Mouse (Mus musculus) adrenal gland, postnatal 36 days (tissue): ENCODE data around the gene Olfr1432. TPM values are rescaled to one million over a fixed set of nuclear protein-coding genes. Genes with fewer than 3 reads are reported as not detected.
"Not testable (repeated sequence)": the region's sequence is repeated elsewhere in the genome, so short reads cannot be mapped to it uniquely, and the experiment has no call there.

Source experiments
- DNase-seq, 2 experiments: peaks; one replicate each; pipeline ENCODE4 v3.0.0; 2021; ENCODE audit warnings: mixed read lengths in 1 of 2
- long read RNA-seq, 2 experiments: library from polyadenylated mRNA; stranded (forward); transcript quantifications; one replicate each; pipeline ENCODE4 v2.0.0; 2021; ENCODE audit warnings: borderline sequencing depth in 2 of 2
- total RNA-seq, 2 experiments: library from RNA; stranded (reverse); gene quantifications; 2 replicates each; pipeline ENCODE4 v1.2.3; 2021

Olfr1432 gene
- not detected for total RNA-seq
- long read RNA-seq, experiment 1, result 0 reads
- long read RNA-seq, experiment 2, result 0 reads

GRCm38 (mm10) chr19:12232496-12232895 is at the start of gene Olfr1432:
Gene Olfr1432, minus strand, starts transcription at chr19:12232596.
- DNase-seq, result not testable (repeated sequence)

- DNase-seq, result no peak
These were observed 47.2 kb upstream of the Olfr1432 start, which contains the start of gene Olfr1434 for GRCm38 (mm10) chr19:12279554-12279953. Gene Olfr1434, plus strand, starts transcription at chr19:12279854.

- no peak for DNase-seq
These were observed 28.3 kb upstream of the Olfr1432 start, which contains the start of gene Olfr235 for GRCm38 (mm10) chr19:12260732-12261131. Gene Olfr235, plus strand, starts transcription at chr19:12261032.

- DNase-seq, result no peak
These were observed 9.2 kb upstream of the Olfr1432 start, which contains the start of gene Olfr262 for GRCm38 (mm10) chr19:12241559-12241958. Gene Olfr262, minus strand, starts transcription at chr19:12241659.

GRCm38 (mm10) chr19:12200334-12200733 is 32.1 kb downstream of the Olfr1432 start, which contains the start of gene Olfr1431:
Gene Olfr1431, plus strand, starts transcription at chr19:12200634.
- DNase-seq, result no peak

GRCm38 (mm10) chr19:12199076-12199475 is 33.3 kb downstream of the Olfr1432 start:
- DNase-seq, result not testable (repeated sequence)

Other genes starting within 250 kb of the Olfr1432 start
- gene Olfr1423, start 191.3 kb downstream of the Olfr1432 start, total RNA-seq, result not detected
- gene Olfr1424, start 169.9 kb downstream of the Olfr1432 start, total RNA-seq, result not detected
- not detected for gene Olfr1425, start 154.9 kb downstream of the Olfr1432 start, total RNA-seq
- not detected for gene Olfr1426, start 140.6 kb downstream of the Olfr1432 start, total RNA-seq
- not detected for gene Olfr1427, start 129.3 kb downstream of the Olfr1432 start, total RNA-seq
- not detected for gene Olfr1428, start 116.7 kb downstream of the Olfr1432 start, total RNA-seq
- not detected for gene Olfr76, start 109.4 kb downstream of the Olfr1432 start, total RNA-seq
- not detected for gene Olfr1555-ps1, start 62.5 kb downstream of the Olfr1432 start, total RNA-seq
- not detected for gene Olfr1431, start 32.0 kb downstream of the Olfr1432 start, total RNA-seq
- gene Olfr262, start 9.1 kb upstream of the Olfr1432 start, total RNA-seq, result not detected
- gene Olfr235, start 28.4 kb upstream of the Olfr1432 start, total RNA-seq, result not detected
- gene Olfr1434, start 47.3 kb upstream of the Olfr1432 start, total RNA-seq, result not detected
- not detected for gene Olfr1436, start 66.5 kb upstream of the Olfr1432 start, total RNA-seq
- gene Olfr1437, start 92.5 kb upstream of the Olfr1432 start, total RNA-seq, result not detected
- gene Olfr1438-ps1, start 103.3 kb upstream of the Olfr1432 start, total RNA-seq, result not detected
- gene Olfr1440, start 154.7 kb upstream of the Olfr1432 start, total RNA-seq, result not detected
- gene Olfr1441, start 184.8 kb upstream of the Olfr1432 start, total RNA-seq, result not detected
- gene Pfpl, start 195.3 kb upstream of the Olfr1432 start, total RNA-seq, result not detected
- gene Mpeg1, start 228.2 kb upstream of the Olfr1432 start, total RNA-seq, result 10 to 100 TPM; 23.7 to 25.0 TPM